Mouse (Mus musculus): Measurements from ENCODE around the gene Mtx1.
"Not testable (repeated sequence)": the region's sequence is repeated elsewhere in the genome, so short reads cannot be mapped to it uniquely, and the experiment has no call there.

The Mtx1 gene

GRCm38 (mm10) chr3:89183058-89183958, 43.6 kb downstream of the Mtx1 start, which contains the start of gene Fam189b:
TSS of gene Fam189b (plus strand) at chr3:89183143.
- DNase-seq (ENCODE audit: low spot score) = peak; percentile 91

GRCm38 (mm10) chr3:89182531-89183057, 44.3 kb downstream of the Mtx1 start:
- no peak for DNase-seq (ENCODE audit: low spot score)

DNA sequence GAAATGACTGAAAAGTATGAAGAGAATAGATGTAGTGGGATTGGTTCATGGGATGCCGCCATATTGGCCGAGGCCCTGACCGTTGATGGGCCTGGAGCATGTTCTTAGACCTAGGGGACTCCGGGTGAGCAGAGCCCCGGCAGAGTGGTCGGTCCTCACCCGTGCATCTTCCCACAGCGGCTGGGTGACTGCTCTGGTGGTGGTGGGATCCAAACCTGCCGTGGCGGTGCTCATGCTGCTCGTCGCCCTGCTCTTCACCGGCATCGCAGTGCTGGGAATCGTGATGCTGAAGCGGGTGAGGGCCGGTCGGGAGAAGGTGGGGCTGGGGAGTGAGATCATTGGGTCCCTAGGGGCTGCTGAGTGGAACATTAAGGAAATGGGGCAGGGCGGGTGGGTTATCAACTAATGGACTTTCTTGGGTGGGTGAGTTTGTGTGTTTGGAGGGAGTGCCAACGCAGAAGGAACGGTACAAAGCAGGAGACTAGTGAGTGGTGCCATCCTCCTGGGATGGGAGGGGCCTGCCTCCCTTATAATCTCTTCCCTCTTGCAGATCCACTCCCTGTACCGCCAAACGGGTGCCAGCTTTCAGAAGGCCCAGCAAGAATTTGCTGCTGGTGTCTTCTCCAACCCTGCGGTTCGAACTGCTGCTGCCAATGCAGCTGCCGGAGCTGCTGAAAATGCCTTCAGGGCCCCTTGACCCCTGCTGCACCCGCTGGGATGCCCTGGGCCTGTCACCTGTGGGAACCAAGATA, 45.0 kb downstream of the Mtx1 start:
- DNase-seq (ENCODE audit: low spot score) = no peak

- no peak for DNase-seq (ENCODE audit: low spot score)
Measured at GRCm38 (mm10) chr3:89179056-89179455, 47.8 kb downstream of the Mtx1 start.

DNA sequence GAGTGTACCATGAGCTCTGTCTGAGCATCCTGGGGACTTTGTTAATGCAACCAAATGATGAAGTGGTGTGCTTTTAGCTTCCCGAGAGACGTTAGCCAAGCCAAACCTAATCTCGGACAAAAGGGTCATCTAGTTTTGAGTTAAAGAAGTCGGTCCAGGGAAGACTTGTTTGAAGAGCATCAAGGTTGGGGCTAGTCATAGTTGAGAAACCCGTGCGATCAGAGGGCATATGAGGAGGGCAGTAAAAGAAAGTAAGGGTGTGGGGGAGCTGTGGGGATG, 48.8 kb downstream of the Mtx1 start:
- DNase-seq (ENCODE audit: low spot score) = no peak

GRCm38 (mm10) chr3:89177242-89178106, 49.4 kb downstream of the Mtx1 start, which contains the start of gene Scamp3:
TSS of gene Scamp3 (plus strand) at chr3:89177473.
- DNase-seq (ENCODE audit: low spot score) = peak; percentile 98

DNA sequence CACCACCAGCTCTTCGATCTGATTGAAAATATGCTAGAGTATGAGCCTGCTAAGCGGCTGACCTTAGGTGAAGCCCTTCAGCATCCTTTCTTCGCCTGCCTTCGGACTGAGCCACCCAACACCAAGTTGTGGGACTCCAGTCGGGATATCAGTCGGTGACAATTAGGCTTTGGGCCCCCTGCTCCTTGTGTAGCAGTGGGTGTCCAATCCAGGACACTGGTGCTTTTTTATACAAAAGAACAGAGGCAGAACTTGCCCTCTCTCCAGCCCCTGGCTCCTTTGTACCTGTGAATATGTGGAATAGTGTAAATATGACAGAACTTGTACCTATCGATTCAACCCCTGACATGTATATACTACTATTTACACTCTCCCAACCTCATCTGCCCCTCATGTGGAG, 50.5 kb downstream of the Mtx1 start:
- no peak for DNase-seq (ENCODE audit: low spot score)

DNA sequence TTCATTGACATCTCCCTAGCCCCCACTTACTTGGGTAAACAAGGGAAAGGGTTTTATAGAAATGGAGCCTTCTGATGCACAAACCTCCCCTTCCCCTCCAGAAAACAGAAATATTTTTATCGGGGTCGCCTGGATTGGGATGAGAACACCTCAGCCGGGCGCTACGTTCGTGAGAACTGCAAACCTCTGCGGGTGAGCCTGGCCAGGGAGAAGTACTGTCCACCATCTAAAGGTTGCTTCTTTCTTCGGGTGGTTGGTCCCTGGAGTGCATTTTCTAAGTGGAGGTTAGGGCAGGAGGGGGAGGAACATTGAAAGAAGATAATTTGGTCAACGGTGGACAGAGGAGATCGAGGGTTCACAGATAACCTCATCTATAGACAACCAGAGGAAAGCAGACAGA, 51.3 kb downstream of the Mtx1 start:
- no peak for DNase-seq (ENCODE audit: low spot score)

DNA sequence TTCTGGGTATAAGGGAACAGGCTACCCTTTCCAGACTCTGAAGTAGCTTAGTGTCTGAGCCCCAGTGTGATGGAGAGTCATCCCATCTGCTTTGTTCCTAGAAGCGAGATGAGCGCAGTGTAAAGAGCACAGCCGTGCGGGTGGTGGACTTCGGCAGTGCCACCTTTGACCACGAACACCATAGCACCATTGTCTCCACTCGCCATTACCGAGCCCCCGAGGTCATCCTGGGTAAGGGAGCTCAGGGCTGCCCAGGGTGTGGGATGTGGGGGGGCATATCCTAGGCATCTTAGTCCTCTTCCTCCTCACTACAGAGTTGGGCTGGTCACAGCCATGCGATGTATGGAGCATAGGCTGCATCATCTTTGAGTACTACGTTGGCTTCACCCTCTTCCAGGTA, 52.0 kb downstream of the Mtx1 start:
- no peak for DNase-seq (ENCODE audit: low spot score)

DNA sequence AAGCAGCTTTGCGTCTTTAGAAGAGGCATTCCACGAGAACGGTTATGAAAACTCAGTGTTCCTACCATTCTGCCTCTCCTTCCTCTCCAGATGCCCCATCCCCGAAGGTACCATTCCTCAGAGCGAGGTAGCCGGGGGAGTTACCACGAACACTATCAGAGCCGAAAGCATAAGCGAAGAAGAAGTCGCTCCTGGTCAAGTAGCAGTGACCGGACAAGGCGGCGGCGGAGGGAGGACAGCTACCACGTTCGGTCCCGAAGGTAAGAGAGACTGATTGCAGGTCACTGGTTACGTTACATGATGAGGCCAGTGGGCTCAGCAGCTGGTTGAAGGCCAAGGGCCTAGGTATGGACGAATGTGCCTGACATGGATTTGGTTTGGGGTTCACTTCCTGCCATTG, 59.9 kb downstream of the Mtx1 start:
- DNase-seq (ENCODE audit: low spot score) = no peak

- no peak for DNase-seq (ENCODE audit: low spot score)
Measured at GRCm38 (mm10) chr3:89165268-89165870, 61.5 kb downstream of the Mtx1 start.

DNA sequence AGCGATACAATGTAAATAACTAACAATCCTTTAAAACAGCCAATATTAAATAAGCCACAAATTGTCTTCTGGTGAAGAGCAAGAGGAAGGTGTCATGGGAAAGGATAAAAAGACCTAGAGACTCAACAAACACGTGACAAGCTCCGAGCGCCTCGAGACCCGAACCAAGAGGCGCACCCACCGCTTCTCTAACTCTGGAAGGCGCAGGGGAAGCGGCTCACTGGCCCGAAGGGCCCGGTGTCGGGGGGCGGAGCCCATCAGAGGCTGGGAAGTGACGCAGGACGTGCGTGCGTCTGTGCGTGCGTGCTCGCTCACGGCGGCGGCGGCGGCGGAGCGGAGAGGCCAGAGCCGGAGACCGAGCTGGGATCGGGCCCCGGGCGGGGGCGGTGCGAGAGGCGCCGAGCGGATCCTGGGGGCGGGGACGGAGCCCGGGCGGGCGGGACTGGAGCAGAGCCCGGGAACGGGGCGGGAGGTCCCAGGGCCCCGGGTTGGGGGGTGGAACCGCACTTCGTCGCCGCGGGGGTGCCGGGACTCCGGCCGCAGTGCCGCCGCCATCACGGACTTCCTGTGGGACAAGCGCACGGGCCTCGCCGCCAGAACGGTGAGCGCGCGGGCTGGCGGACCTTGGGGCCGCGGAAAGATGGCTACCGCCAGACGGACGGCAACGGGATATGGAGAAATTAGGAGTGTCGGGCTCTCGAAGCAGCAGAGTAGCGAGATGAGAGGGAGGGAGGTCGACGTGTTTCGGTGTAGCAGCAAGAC, 62.2 kb downstream of the Mtx1 start, which contains the start of gene Clk2:
Clk2 (plus strand) TSS at position 290 of the 762 bp plus-strand sequence.
- peak; percentile 96 for DNase-seq (ENCODE audit: low spot score)

DNA sequence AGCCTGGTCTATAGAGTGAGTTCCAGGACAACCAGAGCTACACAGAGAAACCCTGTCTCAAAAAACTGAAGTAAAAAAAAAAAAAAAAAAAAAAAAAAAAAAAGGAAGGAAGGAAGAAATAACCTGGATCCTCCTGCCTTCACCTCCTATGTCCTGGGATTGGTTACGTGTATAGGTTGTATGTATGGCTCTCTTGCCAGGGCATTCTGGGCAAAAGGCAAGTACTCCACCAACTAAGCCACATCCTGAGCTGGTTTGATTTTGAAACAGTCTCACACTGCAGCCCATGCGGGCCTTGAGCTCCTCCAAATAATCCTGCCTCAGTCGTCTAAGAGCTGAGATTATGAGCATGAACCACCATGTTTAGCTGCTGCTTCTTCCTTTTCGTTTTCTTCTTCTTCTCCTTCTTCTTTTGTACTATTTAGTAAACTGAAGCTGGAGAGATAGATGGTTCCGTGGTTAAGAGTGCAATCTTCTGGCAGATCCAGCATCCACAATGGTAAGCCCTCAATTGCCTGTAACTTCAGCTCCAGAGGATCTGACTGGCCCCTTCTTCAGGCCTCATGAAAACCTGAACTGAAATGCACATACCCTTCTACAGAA, 63.1 kb downstream of the Mtx1 start:
- DNase-seq (ENCODE audit: low spot score) = no peak

GRCm38 (mm10) chr3:89163123-89163522, 63.8 kb downstream of the Mtx1 start:
- DNase-seq (ENCODE audit: low spot score) = no peak

DNA sequence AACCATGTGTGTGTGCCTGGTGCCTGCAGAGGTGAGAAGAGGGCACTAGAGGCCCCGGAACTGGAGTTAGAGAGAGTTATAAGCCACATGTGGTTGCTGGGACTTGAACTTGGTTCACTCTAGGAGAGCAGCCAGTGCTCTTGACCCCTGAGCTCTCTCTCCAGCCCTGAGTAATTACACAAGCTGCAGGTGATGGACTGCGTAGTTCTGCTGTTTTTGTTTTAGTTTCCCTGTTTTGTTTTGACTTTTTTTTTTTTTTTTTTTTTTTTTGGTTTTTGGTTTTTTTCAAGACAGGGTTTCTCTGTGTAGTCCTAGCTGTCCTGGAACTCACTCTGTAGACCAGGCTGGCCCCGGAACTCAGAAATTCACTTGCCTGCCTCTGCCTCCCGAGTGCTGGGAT, 65.1 kb downstream of the Mtx1 start:
- no peak for DNase-seq (ENCODE audit: low spot score)

DNA sequence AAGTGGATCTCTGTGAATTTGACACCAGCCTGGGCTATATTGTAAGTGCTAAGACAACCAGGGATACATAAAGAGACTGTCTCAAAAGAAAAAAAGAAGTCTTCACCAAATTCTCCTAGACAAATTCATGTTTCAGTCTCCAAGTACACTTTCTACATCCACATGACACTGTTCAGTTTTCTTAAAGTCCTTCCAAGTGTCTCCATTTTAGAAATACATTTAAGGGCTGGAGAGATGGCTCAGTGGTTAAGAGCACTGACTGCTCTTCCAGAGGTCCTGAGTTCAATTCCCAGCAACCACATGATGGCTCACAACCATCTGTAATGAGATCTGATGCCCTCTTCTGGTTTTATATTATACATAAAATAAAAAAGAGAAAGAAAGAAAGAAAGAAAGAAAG, 65.7 kb downstream of the Mtx1 start:
- DNase-seq (ENCODE audit: low spot score) = not testable (repeated sequence)

DNA sequence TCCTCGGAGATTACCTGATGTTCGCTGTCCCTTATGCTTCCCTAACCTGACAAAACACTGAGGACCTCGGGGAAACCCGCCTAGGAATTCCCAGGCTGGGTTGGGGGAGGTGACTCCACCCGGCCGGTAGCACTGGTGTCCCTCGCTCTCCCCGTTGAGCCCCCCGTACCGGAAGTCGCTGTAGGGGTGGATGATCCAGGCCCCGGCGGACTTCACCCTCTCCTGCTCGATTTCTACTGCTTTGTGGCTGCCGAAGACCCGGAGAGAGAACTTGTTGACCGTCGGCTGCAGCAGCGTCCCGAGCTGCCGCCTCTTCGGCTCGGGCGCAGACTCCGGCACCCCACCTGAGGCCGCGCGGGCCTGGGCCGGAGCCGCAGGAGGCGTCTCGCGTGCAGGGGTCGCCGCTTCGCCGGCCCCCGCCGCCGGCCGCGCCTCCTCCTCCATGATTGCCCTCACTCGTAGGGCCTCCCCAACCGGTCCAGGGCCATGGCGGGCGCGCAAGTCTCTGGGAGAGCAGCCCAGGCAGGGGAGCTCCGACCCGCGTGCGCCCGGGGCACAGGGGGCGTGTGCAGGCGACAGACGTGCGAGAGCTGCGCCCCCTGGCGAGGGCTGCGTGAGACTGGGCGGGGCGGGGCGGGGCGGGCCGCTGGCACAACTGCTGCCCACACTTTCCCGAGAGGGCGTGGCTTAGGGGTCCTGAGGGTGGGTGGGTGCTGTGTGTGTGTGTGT, 67.1 kb downstream of the Mtx1 start, which contains the start of gene Hcn3:
Hcn3 (minus strand) TSS at position 581 of the 729 bp plus-strand sequence.
- DNase-seq (ENCODE audit: low spot score) = peak; percentile 85

DNA sequence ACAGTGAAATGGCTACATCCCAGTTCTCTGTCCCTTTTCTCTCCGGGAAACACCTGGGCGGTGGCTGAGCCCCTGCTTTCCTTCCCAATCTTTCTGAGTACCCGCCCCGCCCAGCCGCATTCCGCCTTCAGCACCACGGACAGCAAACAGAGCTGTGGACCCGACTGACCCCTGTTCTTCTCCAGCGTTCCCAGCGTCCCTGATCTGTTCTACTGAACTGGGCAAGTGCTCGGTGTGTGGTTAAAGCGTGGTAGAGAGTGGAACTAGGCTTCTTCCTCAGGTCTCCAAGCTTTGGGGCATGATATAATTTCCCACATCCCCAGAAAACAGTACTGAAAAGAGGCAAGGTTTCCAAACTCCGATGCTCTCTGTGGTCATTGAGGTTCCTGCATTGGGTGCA, 67.7 kb downstream of the Mtx1 start:
- peak; percentile 83 for DNase-seq (ENCODE audit: low spot score)

Measured in embryo, embryonic 10.5 days (tissue).